Mouse (Mus musculus) limb, embryonic 11.5 days (tissue): ENCODE measurements around the gene Sstr3. TPM values are rescaled to one million over a fixed set of nuclear protein-coding genes. Genes with fewer than 3 reads are reported as not detected.

Experiments
- ATAC-seq: fragments of 200-750 bp; cut with Nextera tagmentation; 2 replicates; pipeline ENCODE4 v1.8.0; 2017; ENCODE audit warnings: low read depth; ENCODE audit not compliant: insufficient number of reproducible peaks, low FRiP score, low TSS enrichment
- DNase-seq: peaks from one replicate; pipeline ENCODE4 v3.0.0-alpha.2; 2015; ENCODE audit warnings: low spot score
- H3K27ac ChIP-seq: fragments of 300-500 bp; sonication (generic); replicated peaks from 2 replicates; pipeline ENCODE4 v1.5.1; 2014; ENCODE audit warnings: low read depth, mild to moderate bottlenecking, low read length
- H3K27me3 ChIP-seq: fragments of 300-500 bp; sonication (generic); 2 replicates; pipeline ENCODE4 v1.6.1; 2014; ENCODE audit warnings: mild to moderate bottlenecking, low read length, mixed read lengths; ENCODE audit not compliant: control insufficient read depth, insufficient read depth
- H3K36me3 ChIP-seq: fragments of 300-500 bp; sonication (generic); 2 replicates; pipeline ENCODE4 v1.6.1; 2014; ENCODE audit warnings: mild to moderate bottlenecking, low read length, moderate library complexity, mixed read lengths; ENCODE audit not compliant: control insufficient read depth, insufficient read depth
- H3K4me1 ChIP-seq: fragments of 300-500 bp; sonication (generic); 2 replicates; pipeline ENCODE4 v1.6.1; 2014; ENCODE audit warnings: low read length, mixed read lengths; ENCODE audit not compliant: control insufficient read depth, insufficient read depth
- H3K4me2 ChIP-seq: fragments of 300-500 bp; sonication (generic); 2 replicates; pipeline ENCODE4 v1.6.1; 2014; ENCODE audit warnings: low read depth, mild to moderate bottlenecking, moderate library complexity; ENCODE audit not compliant: severe bottlenecking
- H3K4me3 ChIP-seq: fragments of 300-500 bp; sonication (generic); 2 replicates; pipeline ENCODE4 v1.5.1; 2014; ENCODE audit warnings: low read depth, low read length
- H3K9ac ChIP-seq: fragments of 300-500 bp; sonication (generic); 2 replicates; pipeline ENCODE4 v1.6.1; 2014; ENCODE audit warnings: mild to moderate bottlenecking, low read length
- H3K9me3 ChIP-seq: fragments of 300-500 bp; sonication (generic); 2 replicates; pipeline ENCODE4 v1.6.1; 2016; ENCODE audit warnings: low read length; ENCODE audit not compliant: control insufficient read depth
- WGBS: fragments of 180-500 bp; shearing (Covaris S2); extraction: QIAGEN DNeasy Blood & Tissue Kit; methylation state at CpG from one replicate; pipeline ENCODE4 v1.1.7; 2014; 5-methylcytosine and 5-hydroxymethylcytosine counted together
- polyA plus RNA-seq: library from polyadenylated mRNA; unstranded; fragments of >200 nt; fragmentation: Nextera tagmentation; extraction: Ambion mirVana; gene quantifications from 2 replicates; pipeline ENCODE4 v1.2.1, GENCODE M21; 2014

Sstr3 gene
- polyA plus RNA-seq: not detected in 2 replicates

DNA sequence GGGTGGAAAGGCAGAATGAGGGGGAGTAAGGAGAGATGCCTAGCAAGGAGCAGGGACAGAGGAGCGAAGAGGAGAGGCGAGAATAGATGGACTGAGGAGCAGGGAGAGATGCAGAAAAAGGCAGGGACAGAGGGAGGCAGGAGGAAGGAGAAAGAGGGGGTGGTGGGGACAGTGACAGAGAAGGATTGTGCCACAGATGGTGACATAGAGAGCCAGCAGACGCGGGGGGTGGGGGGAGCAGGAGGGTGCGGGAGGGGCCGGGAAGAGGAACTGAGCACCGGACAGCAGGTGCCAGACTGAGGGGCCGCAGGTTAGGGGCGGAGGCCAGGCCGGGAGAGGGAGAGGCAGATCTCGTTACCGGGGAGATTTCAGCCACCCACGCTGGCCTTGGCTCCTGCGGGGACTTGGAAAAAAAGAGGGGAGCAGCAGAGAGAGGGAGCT lies at the start of gene Sstr3:
Gene Sstr3 (minus strand): TSS at position 125 of the 441 bp plus-strand sequence.
- no peak for ATAC-seq
- WGBS: 15% methylated on average over 12 of the region's 14 CpGs
- no peaks in the 10 kb centered on the region for H3K36me3 ChIP-seq
- 0 out of 2 replicates have a peak, but pooled peaks cover 7% of the 10 kb centered on the region for H3K27me3 ChIP-seq
- H3K27ac ChIP-seq: no peak within 1 kb of the TSS
- no peaks in the 10 kb centered on the region for H3K9me3 ChIP-seq
- no peak within 1 kb of the TSS for H3K9ac ChIP-seq
- no peaks in the 10 kb centered on the region for H3K4me1 ChIP-seq
- DNase-seq: no peak
- no peak within 1 kb of the TSS for H3K4me2 ChIP-seq
- no peak within 1 kb of the TSS for H3K4me3 ChIP-seq

DNA sequence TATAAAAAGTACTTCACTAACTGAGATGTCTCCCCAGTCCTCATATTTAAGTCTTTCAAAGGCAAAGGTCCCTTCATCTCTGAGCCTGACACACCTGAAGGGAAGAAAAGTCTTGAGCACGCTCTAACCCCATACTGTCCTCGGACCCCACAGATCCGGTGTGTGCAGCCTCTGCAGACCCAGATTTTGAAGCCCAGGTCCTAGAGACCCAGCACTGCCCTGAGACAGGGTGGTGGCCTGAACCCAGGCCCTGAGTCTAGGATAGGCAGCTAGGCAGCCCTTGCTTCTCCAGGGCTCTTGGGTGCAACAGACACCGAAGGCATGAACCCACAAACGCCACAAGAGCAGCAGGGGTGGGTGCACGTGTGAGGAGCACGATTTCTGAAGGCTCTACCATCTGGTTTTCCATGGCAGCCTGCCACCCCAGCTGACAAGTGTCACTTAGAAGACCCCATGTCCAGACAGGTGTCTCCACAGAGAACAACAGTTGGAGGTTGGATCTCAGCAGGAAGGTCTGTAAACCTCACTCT lies 49.5 kb upstream of the Sstr3 start:
- Histone ChIP-seq H3K9ac (no peak overlapping the region), H3K9me3 (no peaks in the 10 kb centered on the region), H3K27ac (no peak overlapping the region), H3K4me3 (no peak overlapping the region), H3K4me1 (no peaks in the 10 kb centered on the region), H3K36me3 (no peaks in the 10 kb centered on the region), H3K4me2 (no peak overlapping the region), H3K27me3 (no peaks in the 10 kb centered on the region)
- ATAC-seq: no peak
- WGBS: 86% methylated on average over 7 of the region's 7 CpGs
- DNase-seq: no peak

DNA sequence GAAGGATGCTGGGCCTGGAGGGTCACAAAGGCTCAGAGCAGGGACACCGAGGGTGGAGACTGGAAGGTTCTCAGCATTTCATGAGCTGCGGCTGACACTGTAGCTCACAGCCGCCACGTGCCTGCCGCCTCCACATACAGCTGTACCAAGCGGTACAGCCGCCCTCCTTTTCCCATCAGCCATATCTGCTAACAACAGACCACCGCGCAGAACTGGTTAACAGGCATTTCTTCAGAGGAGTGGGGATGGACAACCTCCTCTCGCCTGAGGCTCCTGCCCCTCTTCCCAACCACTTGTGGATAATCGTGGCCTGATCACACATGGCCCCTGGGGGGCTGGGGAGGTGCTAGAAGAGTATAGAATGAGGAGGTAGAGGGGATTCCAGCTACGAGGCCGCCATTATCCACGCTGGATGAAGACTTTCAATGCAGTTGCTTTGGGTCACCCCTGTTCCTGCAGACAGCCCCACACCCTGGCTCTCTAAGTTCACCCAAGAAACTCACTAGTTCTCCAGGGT lies 48.0 kb upstream of the Sstr3 start:
- Histone ChIP-seq H3K4me3 (no peak overlapping the region), H3K9me3 (no peaks in the 10 kb centered on the region), H3K4me1 (no peaks in the 10 kb centered on the region), H3K27me3 (no peaks in the 10 kb centered on the region), H3K9ac (no peak overlapping the region), H3K27ac (no peak overlapping the region), H3K4me2 (no peak overlapping the region), H3K36me3 (no peaks in the 10 kb centered on the region)
- no peak for ATAC-seq
- DNase-seq: no peak
- WGBS: 83% methylated on average over 14 of the region's 14 CpGs

DNA sequence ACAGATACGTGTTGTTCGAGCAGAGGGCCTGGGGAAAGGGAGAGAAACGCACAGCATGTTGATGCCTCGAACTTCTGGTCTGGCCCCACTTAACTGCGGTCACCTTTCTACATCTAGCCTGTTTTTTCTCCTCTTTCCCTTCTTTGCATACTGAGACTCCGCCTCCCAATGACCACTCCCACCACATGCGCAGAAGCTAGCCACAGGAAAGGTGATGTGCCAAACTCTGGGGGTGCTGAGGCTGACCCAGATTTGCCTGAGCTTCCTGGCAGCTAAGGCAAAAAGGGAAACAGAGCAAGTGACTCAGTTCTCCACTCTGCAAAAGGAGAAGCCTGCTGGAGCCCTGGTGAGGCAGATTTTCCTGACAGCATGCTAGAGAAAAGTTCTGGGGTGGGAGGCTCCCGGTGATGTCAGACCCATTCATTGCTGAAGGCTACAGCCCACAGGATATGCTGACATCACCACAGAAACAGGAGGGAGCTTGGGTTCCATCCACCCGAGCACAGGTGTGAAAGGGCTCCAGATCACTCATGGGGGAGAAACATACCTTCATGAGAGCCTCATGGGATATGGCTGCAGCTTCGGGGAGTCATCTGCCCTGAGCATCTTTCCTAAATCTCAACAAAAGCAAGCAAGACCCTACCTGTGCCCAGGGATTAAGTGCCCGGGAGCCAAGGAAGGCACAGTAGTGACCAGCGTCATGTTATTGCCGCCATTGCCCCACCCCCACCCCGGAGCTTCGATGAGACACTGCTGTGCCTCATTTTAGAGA lies 47.4 kb upstream of the Sstr3 start:
- 60% methylated on average over 15 of the region's 15 CpGs for WGBS
- ATAC-seq (no peak), DNase-seq (no peak)
- Histone ChIP-seq H3K27me3 (no peaks in the 10 kb centered on the region), H3K9ac (no peak overlapping the region), H3K36me3 (no peaks in the 10 kb centered on the region), H3K4me1 (no peaks in the 10 kb centered on the region), H3K9me3 (no peaks in the 10 kb centered on the region), H3K27ac (no peak overlapping the region), H3K4me2 (no peak overlapping the region), H3K4me3 (no peak overlapping the region)

DNA sequence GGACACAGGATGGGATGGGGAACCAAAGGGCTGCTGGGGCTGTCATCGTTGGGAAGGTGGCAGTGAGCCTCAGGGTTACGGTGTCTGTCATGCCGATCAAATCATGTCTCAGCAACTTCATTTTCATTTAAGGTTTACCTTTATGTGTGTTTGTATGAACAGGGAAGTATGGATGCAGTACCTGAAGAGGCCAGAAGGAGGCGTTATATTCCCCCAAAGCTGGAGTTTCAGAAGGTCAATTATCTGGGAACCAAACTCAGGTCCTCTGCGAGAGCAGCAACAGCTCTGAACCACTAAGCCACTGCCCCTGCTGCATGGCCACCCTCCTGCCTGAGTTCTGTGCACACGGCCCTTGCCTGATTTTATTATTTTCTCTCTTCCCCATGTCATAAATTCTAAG lies 46.3 kb upstream of the Sstr3 start:
- DNase-seq (no peak), ATAC-seq (no peak)
- Histone ChIP-seq H3K9me3 (no peaks in the 10 kb centered on the region), H3K36me3 (no peaks in the 10 kb centered on the region), H3K27me3 (no peaks in the 10 kb centered on the region), H3K27ac (no peak overlapping the region; the same call in 1 of the 2 replicates), H3K9ac (no peak overlapping the region), H3K4me2 (no peak overlapping the region), H3K4me3 (no peak overlapping the region), H3K4me1 (no peaks in the 10 kb centered on the region)
- WGBS: 77% methylated on average over 6 of the region's 6 CpGs

DNA sequence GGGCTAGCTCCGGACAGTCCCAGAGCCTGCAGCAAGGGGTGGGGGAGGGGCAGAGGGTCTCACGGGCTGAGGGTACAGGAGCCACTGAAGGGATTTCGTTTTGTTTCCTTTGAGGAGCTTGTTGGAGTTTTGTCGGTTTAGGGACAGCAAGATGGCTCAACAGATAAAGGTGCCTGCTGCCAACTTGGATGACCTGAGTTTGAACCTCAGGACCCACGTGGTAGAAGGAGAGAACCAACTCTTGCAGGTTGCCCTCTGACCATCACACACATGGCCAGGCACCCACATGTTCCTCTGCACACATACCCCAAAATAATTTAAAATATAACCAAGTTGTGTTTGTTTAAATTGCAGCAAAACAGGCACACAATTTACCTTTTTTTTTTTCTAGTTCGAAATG lies 45.5 kb upstream of the Sstr3 start:
- Histone ChIP-seq H3K9ac (no peak overlapping the region), H3K4me3 (no peak overlapping the region), H3K9me3 (no peaks in the 10 kb centered on the region), H3K4me2 (no peak overlapping the region), H3K36me3 (no peaks in the 10 kb centered on the region), H3K27me3 (no peaks in the 10 kb centered on the region), H3K4me1 (no peaks in the 10 kb centered on the region), H3K27ac (no peak overlapping the region)
- ATAC-seq (no peak), DNase-seq (no peak)
- WGBS: 79% methylated on average over 6 of the region's 6 CpGs

DNA sequence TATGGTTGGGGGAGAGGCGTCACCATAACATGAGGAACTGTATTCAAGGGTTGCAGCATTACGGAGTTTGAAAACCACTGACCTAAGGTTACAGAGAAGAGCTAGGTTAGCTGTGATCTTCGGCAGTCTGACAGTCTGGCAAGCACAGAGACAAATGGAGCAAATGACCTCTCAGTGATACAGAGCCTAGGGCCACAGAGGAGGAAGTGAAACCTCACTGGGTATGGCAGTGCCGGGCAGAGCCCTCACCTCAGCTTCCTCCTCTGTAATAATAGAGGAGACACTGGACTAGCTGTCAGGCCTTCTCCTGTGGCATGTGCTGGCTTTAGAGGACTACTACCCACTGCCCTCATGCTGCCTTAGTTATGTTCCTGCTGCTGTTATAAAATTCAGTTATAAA lies 44.4 kb upstream of the Sstr3 start:
- Histone ChIP-seq H3K36me3 (no peaks in the 10 kb centered on the region), H3K4me3 (no peak overlapping the region), H3K4me1 (no peaks in the 10 kb centered on the region), H3K9me3 (no peaks in the 10 kb centered on the region), H3K9ac (no peak overlapping the region), H3K27ac (no peak overlapping the region), H3K27me3 (no peaks in the 10 kb centered on the region), H3K4me2 (no peak overlapping the region)
- WGBS: 78% methylated on average over 4 of the region's 4 CpGs
- no peak for ATAC-seq
- DNase-seq: no peak

DNA sequence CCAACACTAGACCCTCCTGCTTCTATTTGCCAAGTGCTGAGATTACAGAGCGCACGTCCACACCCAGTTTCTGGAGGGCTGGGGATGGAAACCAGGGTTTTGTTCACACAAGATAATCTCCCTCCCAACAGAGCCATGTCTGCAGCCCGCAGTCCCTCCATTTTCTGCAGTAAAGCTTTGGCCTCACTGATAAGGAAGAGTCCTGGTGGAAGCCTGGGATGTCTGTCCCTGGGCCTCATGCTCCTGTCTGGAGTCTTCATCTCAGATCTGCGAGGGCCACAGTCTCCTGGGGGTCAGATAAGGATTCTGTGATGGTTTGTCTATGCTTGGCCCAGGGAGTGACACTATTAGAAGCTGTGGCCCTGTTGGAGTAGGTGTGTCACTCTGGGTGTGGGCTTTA lies 43.6 kb upstream of the Sstr3 start:
- H3K9ac ChIP-seq: no peak overlapping the region
- H3K4me3 ChIP-seq: no peak overlapping the region
- DNase-seq (no peak), ATAC-seq (no peak)
- no peaks in the 10 kb centered on the region for H3K9me3 ChIP-seq
- no peak overlapping the region for H3K4me2 ChIP-seq
- 80% methylated on average over 4 of the region's 4 CpGs for WGBS
- no peak overlapping the region for H3K27ac ChIP-seq
- no peaks in the 10 kb centered on the region for H3K36me3 ChIP-seq
- no peaks in the 10 kb centered on the region for H3K27me3 ChIP-seq
- H3K4me1 ChIP-seq: no peaks in the 10 kb centered on the region
